Mouse (Mus musculus): Measurements from ENCODE around the gene Catsperz.

Gene Catsperz

DNA sequence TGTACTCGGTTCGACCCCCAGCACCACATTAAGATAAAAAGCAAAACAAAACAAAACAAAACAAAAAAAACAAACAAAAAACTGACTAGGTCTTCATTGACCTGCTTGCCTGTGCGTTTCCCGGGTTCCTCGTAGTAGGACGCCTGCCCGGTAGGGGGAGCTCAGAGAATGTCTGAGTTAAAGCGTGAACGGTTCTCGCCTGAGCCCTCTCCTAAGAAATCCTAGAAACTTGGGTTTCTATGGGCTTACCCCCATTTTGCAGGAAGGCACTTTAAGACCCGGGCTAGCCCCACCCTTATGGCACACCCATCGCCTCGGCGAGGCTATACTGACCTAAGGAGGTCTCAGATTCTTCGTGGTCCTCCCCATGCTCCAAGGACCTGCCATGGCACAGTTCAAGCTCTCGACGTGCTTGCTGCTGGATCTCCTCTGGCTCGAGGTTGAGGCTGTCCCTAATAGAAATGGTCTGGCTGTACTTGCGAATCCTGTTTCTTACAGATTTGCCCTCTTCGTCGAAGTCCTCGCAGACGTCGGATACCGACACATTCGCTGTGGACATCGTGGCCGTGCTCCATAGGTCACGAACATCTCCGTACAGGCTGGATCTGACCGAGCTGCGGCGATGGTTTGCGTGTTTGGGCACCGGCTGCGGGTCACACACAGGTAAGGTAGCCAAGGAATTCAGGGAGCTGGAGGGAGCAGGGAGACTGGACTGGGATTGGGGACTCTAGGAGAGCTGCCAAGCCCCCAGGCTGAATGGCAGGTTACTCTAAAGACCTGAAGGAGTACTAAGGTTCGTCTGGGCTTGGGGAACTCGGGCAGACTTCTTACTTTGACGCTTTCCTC, 496 bp downstream of the Catsperz start:
- peak; percentile 90 for DNase-seq (ENCODE audit: low spot score)

DNA sequence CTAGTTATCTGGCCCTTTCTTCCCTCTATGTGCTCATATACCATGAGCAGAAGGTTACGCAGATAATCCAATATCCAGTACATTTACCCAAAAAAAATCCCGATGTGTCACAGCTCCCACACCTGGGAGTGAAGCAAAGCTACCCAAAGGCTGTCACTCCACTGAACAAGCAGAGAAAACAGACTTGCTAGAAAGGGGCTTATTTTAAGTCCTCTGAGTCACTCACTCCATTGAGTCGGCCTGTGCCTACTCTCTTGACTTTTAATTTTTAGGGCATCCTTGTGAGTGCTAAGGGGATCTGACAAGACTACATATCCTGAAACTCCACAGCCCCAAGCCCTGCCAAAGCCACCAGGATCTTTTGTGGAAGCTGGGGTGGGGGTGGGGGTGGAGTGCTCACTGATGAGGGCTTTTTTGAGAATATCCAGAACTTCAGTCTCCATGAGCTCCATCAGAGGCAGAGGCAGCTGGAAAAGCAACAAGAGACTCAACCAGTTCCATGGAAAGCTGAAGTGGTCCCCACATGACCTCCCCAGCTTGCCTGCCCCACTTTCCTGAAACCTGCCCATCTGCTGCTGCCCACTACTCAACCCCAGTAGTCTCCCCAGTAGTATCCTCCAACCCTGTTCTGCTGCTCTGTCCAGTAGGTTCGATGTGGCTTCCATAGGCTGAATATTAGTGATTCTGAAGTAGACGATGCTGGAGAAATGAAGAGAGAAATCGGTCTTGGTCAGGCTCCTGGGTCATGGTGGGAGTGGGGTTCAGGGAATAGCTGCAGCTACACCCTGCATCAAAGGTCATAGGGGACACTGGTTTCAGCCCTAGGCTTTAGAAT, 2.1 kb downstream of the Catsperz start:
- DNase-seq (ENCODE audit: low spot score) = no peak

GRCm38 (mm10) chr19:6921647-6922567, 3.3 kb downstream of the Catsperz start, which contains the start of gene Esrra:
Gene Esrra (minus strand): TSS chr19:6921813.
- DNase-seq (ENCODE audit: low spot score) = peak; percentile 100

DNA sequence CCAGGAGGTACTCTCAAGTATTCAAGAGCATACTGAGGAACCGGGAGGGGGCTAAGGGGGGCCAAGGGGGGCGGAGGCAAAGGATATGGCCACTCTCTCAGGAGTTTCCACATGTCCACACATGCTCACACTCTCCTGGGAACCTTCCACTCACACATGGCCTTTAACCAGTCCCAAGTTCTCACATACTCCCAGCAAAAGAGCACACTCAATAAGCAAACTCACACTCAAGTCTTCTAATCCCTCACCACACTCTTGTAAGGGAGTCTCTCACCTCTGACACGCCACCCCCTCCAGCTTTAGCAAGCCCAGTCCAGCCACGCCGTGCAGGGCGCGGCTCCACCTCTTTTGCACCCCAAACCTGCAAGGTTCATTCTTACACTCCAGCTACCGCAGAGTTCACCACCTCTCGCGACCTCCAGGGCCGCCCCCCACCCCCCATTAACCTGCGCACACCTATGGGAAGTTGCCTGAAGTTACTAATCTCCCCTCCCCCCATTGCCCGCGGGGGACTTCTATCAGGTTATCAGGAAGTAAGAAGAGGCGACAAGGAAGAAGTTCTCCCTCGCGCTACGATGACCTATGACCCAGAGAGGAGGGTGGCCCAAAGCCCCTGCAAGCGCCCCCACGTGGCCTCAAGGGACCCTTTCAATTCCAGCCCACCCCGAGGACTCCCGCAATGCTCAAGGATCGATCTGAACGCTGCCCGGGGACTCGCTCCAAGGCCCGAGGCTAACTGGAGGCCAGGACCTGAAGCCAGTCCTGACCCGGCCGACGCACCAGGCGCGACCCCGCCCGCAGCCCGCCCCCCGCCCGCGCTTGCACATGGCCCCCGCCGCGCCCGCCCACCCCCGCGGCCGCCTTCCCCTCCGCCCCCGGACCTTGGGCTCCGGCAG, 4.2 kb downstream of the Catsperz start:
- peak; percentile 69 for DNase-seq (ENCODE audit: low spot score)

- DNase-seq (ENCODE audit: low spot score) = peak; percentile 56
These were observed 5.1 kb downstream of the Catsperz start for GRCm38 (mm10) chr19:6919876-6920740.

GRCm38 (mm10) chr19:6919431-6919830, 5.7 kb downstream of the Catsperz start:
- no peak for DNase-seq (ENCODE audit: low spot score)

- DNase-seq (ENCODE audit: low spot score) = no peak
These were observed 6.9 kb downstream of the Catsperz start for GRCm38 (mm10) chr19:6918321-6918720.

- no peak for DNase-seq (ENCODE audit: low spot score)
These were observed 8.7 kb downstream of the Catsperz start for GRCm38 (mm10) chr19:6916496-6916895.

DNA sequence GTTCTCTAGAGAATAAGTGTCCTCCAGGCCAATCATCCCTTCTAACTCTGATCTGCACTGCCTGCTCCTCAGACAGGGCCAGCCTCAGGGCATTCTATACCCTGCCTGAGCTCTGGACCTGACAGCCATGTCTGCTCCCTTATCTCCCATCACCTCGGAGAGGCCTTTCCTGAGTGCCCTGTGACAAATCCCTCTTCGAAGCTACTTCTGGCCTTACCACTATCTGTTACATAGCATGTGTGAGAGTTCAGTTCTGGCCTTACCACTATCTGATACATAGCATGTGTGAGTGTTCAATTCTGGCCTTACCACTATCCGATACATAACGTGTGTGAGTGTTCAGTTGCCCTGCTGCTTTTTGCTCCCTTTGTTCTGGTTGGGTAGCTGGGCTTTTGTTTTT, 9.9 kb downstream of the Catsperz start:
- DNase-seq (ENCODE audit: low spot score) = no peak

DNA sequence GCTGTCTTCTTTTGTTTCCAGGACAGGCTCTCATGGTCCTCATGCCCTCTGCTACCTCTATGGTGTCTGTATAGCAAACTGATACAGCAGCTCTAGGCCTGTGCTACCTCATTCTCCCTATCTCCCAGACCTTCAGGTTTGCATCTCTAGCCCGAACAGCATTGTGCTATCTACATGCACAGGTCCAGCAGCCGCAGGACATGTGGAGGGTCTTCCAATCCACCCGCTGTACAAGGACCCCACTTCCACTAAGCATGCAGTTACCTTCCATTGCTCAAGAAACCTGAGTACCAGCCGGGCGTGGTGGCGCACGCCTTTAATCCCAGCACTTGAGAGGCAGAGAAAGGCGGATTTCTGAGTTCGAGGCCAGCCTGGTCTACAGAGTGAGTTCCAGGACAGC, 10.6 kb downstream of the Catsperz start:
- no peak for DNase-seq (ENCODE audit: low spot score)

DNA sequence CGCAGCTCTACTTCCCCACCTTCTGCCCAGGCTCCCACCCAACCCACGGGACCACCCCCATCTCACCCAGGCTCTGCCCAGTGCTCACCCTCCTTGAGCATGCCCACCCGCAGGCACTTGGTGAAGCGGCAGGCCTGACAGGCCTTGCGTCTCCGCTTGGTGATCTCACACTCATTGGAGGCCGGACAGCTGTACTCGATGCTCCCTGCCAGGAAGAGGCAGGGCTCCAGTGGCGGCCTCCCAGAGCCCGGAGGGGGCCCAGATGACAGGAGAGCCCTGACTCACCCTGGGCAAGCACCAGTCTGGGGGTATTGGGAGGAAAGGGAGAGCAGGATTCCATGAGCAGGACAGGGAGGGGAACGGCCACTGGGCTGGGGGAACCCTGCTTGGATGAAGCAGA, 11.2 kb downstream of the Catsperz start:
- no peak for DNase-seq (ENCODE audit: low spot score)

- no peak for DNase-seq (ENCODE audit: low spot score)
These were observed 12.1 kb downstream of the Catsperz start for GRCm38 (mm10) chr19:6913036-6913435.

GRCm38 (mm10) chr19:6912205-6912970, 12.8 kb downstream of the Catsperz start:
- DNase-seq (ENCODE audit: low spot score) = no peak

- no peak for DNase-seq (ENCODE audit: low spot score)
These were observed 13.8 kb downstream of the Catsperz start for GRCm38 (mm10) chr19:6911101-6912074.

DNA sequence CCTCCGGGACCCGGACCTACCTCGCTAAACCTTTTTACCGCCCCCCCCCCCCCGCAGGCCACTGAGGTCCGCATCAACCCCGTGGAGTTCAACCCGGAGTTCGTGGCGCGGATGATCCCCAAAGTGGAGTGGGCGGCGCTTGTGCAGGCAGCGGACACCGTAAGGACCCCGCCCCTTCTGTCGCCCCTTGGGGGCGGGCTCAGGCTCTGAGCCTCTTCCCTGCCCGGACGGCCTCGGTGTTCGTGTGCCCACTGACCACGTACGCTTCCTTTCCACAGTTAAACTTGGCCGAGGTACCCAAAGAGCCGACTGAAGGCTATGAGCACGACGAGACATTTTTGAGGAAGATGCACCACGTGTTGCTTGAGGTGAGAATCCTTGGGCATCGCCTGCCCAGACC, 14.9 kb downstream of the Catsperz start:
- DNase-seq (ENCODE audit: low spot score) = peak; percentile 78

DNA sequence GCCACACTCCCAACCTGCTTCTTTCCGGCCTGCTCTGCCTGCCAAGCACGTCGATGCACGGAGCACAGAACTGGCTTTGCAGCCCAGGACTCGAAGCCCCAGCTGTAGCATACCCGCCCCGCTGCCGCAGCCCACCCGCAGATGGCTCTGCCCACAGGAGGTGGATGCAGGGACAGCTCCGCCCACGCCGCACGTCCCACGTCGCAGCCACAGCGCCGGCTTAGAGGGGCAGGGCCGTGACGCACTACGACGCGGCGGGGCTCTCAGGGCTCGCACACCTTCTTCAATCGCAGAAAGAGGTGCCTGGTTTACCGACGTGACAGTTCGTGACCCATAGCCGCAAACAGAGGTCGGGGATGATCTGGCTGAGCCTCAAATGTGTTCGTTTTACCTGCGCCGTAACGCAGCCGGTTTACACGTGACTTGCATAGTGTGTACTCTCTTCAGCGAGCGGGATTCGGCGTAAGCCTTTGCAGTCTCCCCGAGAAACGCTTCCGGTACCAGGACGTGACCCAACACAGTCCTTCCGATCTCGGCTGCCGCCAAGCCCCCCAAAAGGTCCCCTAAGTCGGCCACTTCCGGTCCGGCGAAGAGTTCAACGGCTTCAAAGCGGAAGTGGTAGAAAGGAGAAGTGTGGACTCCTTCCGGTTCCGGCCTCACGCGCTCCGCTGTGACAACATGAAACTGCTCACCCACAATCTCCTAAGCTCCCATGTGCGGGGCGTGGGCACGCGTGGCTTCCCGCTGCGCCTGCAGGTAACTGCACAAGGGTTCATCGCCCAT, 15.5 kb downstream of the Catsperz start, which contains the start of the genes Trmt112 and Prdx5:
Trmt112 (plus strand) TSS at position 192 of the 783 bp plus-strand sequence.
Prdx5 (minus strand) TSS at position 600 of the 783 bp plus-strand sequence.
- DNase-seq (ENCODE audit: low spot score) = peak; percentile 97

- no peak for DNase-seq (ENCODE audit: low spot score)
These were observed 16.2 kb downstream of the Catsperz start for GRCm38 (mm10) chr19:6909021-6909420.

Measured in embryo, embryonic 10.5 days (tissue).